Mouse (Mus musculus): Measurements from ENCODE around the gene Msh6. TPM values are rescaled to one million over a fixed set of nuclear protein-coding genes. Genes with fewer than 3 reads are reported as not detected.
A peak's percentile ranks its signal among the peaks of the same experiment; 100 is the strongest.
"Not testable (repeated sequence)": the region's sequence is repeated elsewhere in the genome, so short reads cannot be mapped to it uniquely, and the experiment has no call there.

Msh6 gene
- 120 and 126 TPM in 2 replicates for total RNA-seq (2017)

DNA sequence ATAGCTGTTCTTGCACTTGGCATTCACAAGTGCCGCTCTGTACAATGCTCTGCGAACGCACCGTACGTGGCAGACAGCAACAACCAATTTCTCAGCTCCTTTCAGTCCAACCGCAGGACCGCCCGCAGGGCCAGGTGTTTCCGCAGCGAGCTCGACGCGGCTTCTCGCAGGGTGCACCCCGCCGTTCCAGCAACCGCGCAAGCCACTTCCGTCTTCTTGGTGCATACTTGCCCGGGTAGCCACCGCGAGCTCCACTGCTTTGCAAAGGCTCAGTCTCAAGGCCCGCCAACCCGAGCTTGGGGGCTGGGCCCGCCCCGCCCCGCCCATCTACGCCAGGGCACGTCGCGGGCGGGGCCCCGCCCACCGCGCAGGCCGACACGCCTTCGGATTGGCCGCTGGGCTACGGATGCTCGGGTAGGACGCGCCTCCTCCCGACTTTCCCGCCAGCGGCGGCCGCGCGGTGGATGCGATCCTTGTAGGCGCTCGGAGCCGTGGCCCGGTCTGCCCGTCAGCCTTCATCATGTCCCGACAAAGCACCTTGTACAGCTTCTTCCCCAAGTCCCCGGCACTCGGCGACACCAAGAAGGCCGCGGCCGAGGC, at the start of gene Msh6:
TSS of gene Msh6 (plus strand) at position 434 of the 600 bp plus-strand sequence.
- peak; percentile 94 for ATAC-seq (replicated peaks; ENCODE audit: low read depth, poor library complexity, severe bottlenecking)

GRCm38 (mm10) chr17:87934326-87934725, 40.5 kb upstream of the Msh6 start:
- ATAC-seq (replicated peaks; ENCODE audit: low read depth, poor library complexity, severe bottlenecking) = no peak

- ATAC-seq (replicated peaks; ENCODE audit: low read depth, poor library complexity, severe bottlenecking) = no peak
Measured at GRCm38 (mm10) chr17:87934736-87935135, 40.1 kb upstream of the Msh6 start.

DNA sequence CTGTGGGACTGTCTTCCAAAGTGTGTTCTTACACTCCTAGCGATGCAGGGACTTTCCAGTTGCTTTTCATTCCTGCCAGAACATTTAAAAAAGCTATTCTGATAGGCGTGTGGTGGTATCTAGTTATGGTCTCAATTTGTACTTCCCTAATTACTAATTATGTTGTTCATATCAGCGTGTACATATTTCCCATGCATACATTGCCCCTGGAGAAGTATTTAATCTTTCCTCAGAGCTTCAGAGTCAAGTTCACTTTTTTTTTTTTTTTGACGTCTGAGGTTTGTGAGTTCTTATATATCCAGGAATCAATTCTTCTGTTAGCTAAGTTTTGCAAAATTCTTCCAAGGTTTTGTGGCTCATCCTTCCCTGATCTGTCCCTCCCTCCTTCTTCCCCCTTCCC, 38.7 kb upstream of the Msh6 start:
- ATAC-seq (replicated peaks; ENCODE audit: low read depth, poor library complexity, severe bottlenecking) = no peak

- peak; percentile 100 for ATAC-seq (replicated peaks; ENCODE audit: low read depth, poor library complexity, severe bottlenecking)
Measured at GRCm38 (mm10) chr17:87948965-87949584, 25.8 kb upstream of the Msh6 start.

DNA sequence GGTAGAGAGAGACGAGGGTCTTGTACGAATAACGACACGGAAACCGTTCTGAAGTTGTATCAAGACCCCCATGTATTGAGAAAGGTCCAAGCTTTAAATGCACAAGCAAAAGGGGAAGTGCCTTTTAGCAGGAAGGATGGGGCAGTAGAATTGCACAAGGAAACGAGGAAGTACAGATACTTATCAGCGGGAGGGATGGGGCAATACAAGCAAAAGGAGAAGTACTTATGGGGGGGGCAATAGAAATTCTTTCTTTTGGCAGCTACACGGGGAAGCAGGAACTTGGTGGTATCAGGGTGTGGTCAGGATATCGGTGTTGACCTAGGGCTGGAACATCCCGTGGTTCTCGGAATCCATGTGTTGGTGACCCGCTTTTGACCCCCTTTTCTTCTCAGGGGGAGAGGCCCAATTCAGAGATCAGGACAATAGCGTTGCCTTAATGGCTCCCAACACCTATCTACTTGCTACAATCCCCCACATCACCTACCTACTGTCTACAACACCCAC, 20.2 kb upstream of the Msh6 start:
- not testable (repeated sequence) for ATAC-seq (replicated peaks; ENCODE audit: low read depth, poor library complexity, severe bottlenecking)

DNA sequence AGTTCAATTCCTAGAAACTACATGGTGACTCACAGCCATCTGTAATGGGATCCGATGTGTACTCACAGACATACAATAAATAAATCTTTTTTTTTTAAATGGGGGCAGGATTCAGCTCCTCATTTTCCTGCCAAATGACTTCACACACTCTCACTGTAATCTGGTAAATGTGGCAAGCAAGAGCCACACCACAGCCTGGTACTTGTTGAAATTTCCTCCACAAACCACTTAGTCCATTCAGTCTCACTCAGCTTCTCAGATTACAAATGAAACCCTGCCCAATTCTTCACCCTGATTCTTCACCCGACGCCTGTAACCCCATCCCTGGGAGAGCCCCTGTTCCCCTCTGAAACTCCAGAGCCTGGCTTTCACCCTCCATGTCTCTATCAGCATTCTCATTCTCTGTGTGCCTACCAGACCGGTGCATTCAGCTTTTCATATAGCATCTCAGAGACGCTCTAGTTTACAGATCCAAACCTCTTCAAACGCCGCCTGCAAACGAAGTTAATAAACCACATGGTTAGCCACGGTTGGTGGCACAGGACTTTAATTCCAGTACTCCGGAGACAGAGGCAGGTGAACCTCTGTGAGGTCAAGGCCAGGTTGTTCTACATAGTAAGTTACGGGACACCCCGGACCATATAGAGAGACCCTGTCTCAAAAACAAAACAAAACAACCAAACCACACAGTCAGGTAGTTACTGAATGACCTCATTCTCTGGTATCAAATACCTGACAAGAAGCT, 17.6 kb upstream of the Msh6 start:
- ATAC-seq (replicated peaks; ENCODE audit: low read depth, poor library complexity, severe bottlenecking) = no peak

GRCm38 (mm10) chr17:87958283-87958682, 16.6 kb upstream of the Msh6 start:
- no peak for ATAC-seq (replicated peaks; ENCODE audit: low read depth, poor library complexity, severe bottlenecking)

DNA sequence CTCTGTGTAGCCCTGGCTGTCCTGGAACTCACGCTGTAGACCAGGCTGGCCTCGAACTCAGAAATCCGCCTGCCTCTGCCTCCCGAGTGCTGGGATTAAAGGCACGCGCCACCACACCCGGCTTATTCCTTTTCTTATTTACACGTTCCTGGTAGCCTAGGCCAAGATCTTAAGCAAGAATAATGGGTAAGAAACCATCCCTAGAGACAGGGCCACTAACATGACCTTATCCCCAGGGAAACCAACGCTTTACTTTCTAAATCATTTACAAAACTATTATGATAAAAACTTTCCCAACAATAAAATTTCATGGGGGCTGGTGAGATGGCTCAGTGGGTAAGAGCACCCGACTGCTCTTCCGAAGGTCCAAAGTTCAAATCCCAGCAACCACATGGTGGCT, 15.5 kb upstream of the Msh6 start:
- ATAC-seq (replicated peaks; ENCODE audit: low read depth, poor library complexity, severe bottlenecking) = not testable (repeated sequence)

- ATAC-seq (replicated peaks; ENCODE audit: low read depth, poor library complexity, severe bottlenecking) = not testable (repeated sequence)
Measured at GRCm38 (mm10) chr17:87959931-87960330, 14.9 kb upstream of the Msh6 start.

GRCm38 (mm10) chr17:87963081-87964075, 11.5 kb upstream of the Msh6 start:
- no peak for ATAC-seq (replicated peaks; ENCODE audit: low read depth, poor library complexity, severe bottlenecking)

GRCm38 (mm10) chr17:87968483-87968926, 6.4 kb upstream of the Msh6 start:
- ATAC-seq (replicated peaks; ENCODE audit: low read depth, poor library complexity, severe bottlenecking) = peak; percentile 100

- ATAC-seq (replicated peaks; ENCODE audit: low read depth, poor library complexity, severe bottlenecking) = not testable (repeated sequence)
Measured at GRCm38 (mm10) chr17:87971696-87972591, 2.9 kb upstream of the Msh6 start.

- ATAC-seq (replicated peaks; ENCODE audit: low read depth, poor library complexity, severe bottlenecking) = no peak
Measured at GRCm38 (mm10) chr17:87972856-87973255, 2.0 kb upstream of the Msh6 start.

- ATAC-seq (replicated peaks; ENCODE audit: low read depth, poor library complexity, severe bottlenecking) = no peak
Measured at GRCm38 (mm10) chr17:87973261-87974167, 1.3 kb upstream of the Msh6 start.

- peak; percentile 34 for ATAC-seq (replicated peaks; ENCODE audit: low read depth, poor library complexity, severe bottlenecking)
Measured at GRCm38 (mm10) chr17:87975229-87975853, 479 bp downstream of the Msh6 start.

- ATAC-seq (replicated peaks; ENCODE audit: low read depth, poor library complexity, severe bottlenecking) = no peak
Measured at GRCm38 (mm10) chr17:87976154-87976806, 1.4 kb downstream of the Msh6 start.
